Mouse (Mus musculus) heart, embryonic 11.5 days (tissue): Measurements from ENCODE around the gene Fam117b. TPM values are rescaled to one million over a fixed set of nuclear protein-coding genes. Genes with fewer than 3 reads are reported as not detected.
A peak's percentile ranks its signal among the peaks of the same experiment; 100 is the strongest.

Source experiments
- ATAC-seq: fragments of 200-750 bp; cut with Nextera tagmentation; replicated peaks from 2 replicates; pipeline ENCODE4 v1.8.0; 2017; ENCODE audit warnings: moderate library complexity; ENCODE audit not compliant: insufficient number of reproducible peaks, low FRiP score, low TSS enrichment
- H3K27ac ChIP-seq: fragments of 300-500 bp; sonication (generic); 2 replicates; pipeline ENCODE4 v1.5.1; 2014; ENCODE audit warnings: mild to moderate bottlenecking, low read depth, low read length
- H3K27me3 ChIP-seq: fragments of 300-500 bp; sonication (generic); 2 replicates; pipeline ENCODE4 v1.6.1; 2014; ENCODE audit warnings: mild to moderate bottlenecking, low read length, mixed read lengths; ENCODE audit not compliant: control insufficient read depth, insufficient read depth
- H3K36me3 ChIP-seq: fragments of 300-500 bp; sonication (generic); 2 replicates; pipeline ENCODE4 v1.6.1; 2014; ENCODE audit warnings: mild to moderate bottlenecking, low read length, moderate library complexity, mixed read lengths; ENCODE audit not compliant: control insufficient read depth, insufficient read depth
- H3K4me1 ChIP-seq: fragments of 300-500 bp; sonication (generic); 2 replicates; pipeline ENCODE4 v1.6.1; 2014; ENCODE audit warnings: low read length; ENCODE audit not compliant: control insufficient read depth, insufficient read depth
- H3K4me2 ChIP-seq: fragments of 300-500 bp; sonication (generic); 2 replicates; pipeline ENCODE4 v1.6.1; 2014; ENCODE audit warnings: mild to moderate bottlenecking, moderate library complexity
- H3K4me3 ChIP-seq: fragments of 300-500 bp; sonication (generic); 2 replicates; pipeline ENCODE4 v1.5.1; 2014; ENCODE audit warnings: low read depth, low read length
- H3K9ac ChIP-seq: fragments of 300-500 bp; sonication (generic); 2 replicates; pipeline ENCODE4 v1.6.1; 2014; ENCODE audit warnings: mild to moderate bottlenecking, low read depth, low read length, moderate library complexity
- H3K9me3 ChIP-seq: fragments of 300-500 bp; sonication (generic); replicated peaks from 2 replicates; pipeline ENCODE4 v1.6.1; 2016; ENCODE audit warnings: low read length; ENCODE audit not compliant: control insufficient read depth
- WGBS: fragments of 180-500 bp; shearing (Covaris S2); extraction: QIAGEN DNeasy Blood & Tissue Kit; methylation state at CpG from one replicate; pipeline ENCODE4 v1.1.7; 2014; ENCODE audit not compliant: insufficient replicate concordance; 5-methylcytosine and 5-hydroxymethylcytosine counted together
- polyA plus RNA-seq: library from polyadenylated mRNA; unstranded; fragments of >200 nt; fragmentation: Nextera tagmentation; extraction: Ambion mirVana; gene quantifications from 2 replicates; pipeline ENCODE4 v1.2.1, GENCODE M21; 2014

The Fam117b gene
- polyA plus RNA-seq, 1 experiment from 2014 or later, result 5.9 TPM

GRCm38 (mm10) chr1:59905916-59906315 lies 6.9 kb upstream of the Fam117b start:
- H3K4me1 ChIP-seq, result peaks cover 3% of the 10 kb centered on the region; the same call in 1 of the 2 replicates
- no peak for ATAC-seq
- WGBS, result 66% methylated on average over 2 of the region's 2 CpGs
- no peaks in the 10 kb centered on the region for H3K9me3 ChIP-seq
- H3K9ac ChIP-seq, result no peak overlapping the region
- no peaks in the 10 kb centered on the region for H3K36me3 ChIP-seq
- H3K4me3 ChIP-seq, result no peak overlapping the region
- no peaks in the 10 kb centered on the region for H3K27me3 ChIP-seq
- no peak overlapping the region for H3K27ac ChIP-seq
- no peak overlapping the region for H3K4me2 ChIP-seq

GRCm38 (mm10) chr1:59906819-59907521 lies 5.8 kb upstream of the Fam117b start:
- ATAC-seq, result no peak
- Histone ChIP-seq H3K9ac (no peak overlapping the region), H3K4me2 (no peak overlapping the region), H3K4me1 (no peaks in the 10 kb centered on the region), H3K4me3 (no peak overlapping the region), H3K27ac (no peak overlapping the region), H3K27me3 (no peaks in the 10 kb centered on the region), H3K36me3 (no peaks in the 10 kb centered on the region), H3K9me3 (no peaks in the 10 kb centered on the region)
- 87% methylated on average over 13 of the region's 13 CpGs for WGBS

GRCm38 (mm10) chr1:59907700-59908099 lies 5.1 kb upstream of the Fam117b start:
- Histone ChIP-seq H3K9me3 (no peaks in the 10 kb centered on the region), H3K36me3 (no peaks in the 10 kb centered on the region), H3K9ac (no peak overlapping the region), H3K4me1 (no peaks in the 10 kb centered on the region), H3K27ac (no peak overlapping the region), H3K4me2 (no peak overlapping the region), H3K27me3 (no peaks in the 10 kb centered on the region), H3K4me3 (no peak overlapping the region)
- WGBS, result 21% methylated on average over 2 of the region's 2 CpGs
- ATAC-seq, result no peak

GRCm38 (mm10) chr1:59910941-59911340 lies 1.9 kb upstream of the Fam117b start:
- WGBS, result 80% methylated on average over 1 of the region's 1 CpGs
- H3K27me3 ChIP-seq, result no peaks in the 10 kb centered on the region

GRCm38 (mm10) chr1:59913195-59913868 lies 526 bp downstream of the Fam117b start:
- peak overlapping the region; percentile 94 for H3K27ac ChIP-seq
- ATAC-seq, result peak; percentile 60
- H3K9ac ChIP-seq, result peak overlapping the region; percentile 93
- peak overlapping the region; percentile 97 for H3K4me3 ChIP-seq
- H3K4me2 ChIP-seq, result peak overlapping the region; percentile 85
- no peaks in the 10 kb centered on the region for H3K9me3 ChIP-seq
- H3K27me3 ChIP-seq, result no peaks in the 10 kb centered on the region
- under 1% methylated on average over 84 of the region's 98 CpGs for WGBS
- peaks cover 11% of the 10 kb centered on the region for H3K4me1 ChIP-seq
- no peaks in the 10 kb centered on the region for H3K36me3 ChIP-seq

More at GRCm38 (mm10) chr1:59910941-59911340, 1.9 kb upstream of the Fam117b start:
- Histone ChIP-seq H3K36me3 (no peaks in the 10 kb centered on the region), H3K4me1 (peaks cover 11% of the 10 kb centered on the region), H3K9ac (no peak overlapping the region), H3K9me3 (no peaks in the 10 kb centered on the region), H3K4me3 (no peak overlapping the region), H3K4me2 (no peak overlapping the region), H3K27ac (no peak overlapping the region)
- ATAC-seq, result no peak

GRCm38 (mm10) chr1:59913869-59914225 lies 1.0 kb downstream of the Fam117b start:
- H3K4me3 ChIP-seq, result peak overlapping the region; percentile 97
- peaks cover 11% of the 10 kb centered on the region for H3K4me1 ChIP-seq
- H3K36me3 ChIP-seq, result no peaks in the 10 kb centered on the region
- H3K9me3 ChIP-seq, result no peaks in the 10 kb centered on the region
- no peak for ATAC-seq
- H3K4me2 ChIP-seq, result peak overlapping the region; percentile 85
- 5% methylated on average over 12 of the region's 12 CpGs for WGBS
- H3K9ac ChIP-seq, result peak overlapping the region; percentile 93
- no peaks in the 10 kb centered on the region for H3K27me3 ChIP-seq
- no peak overlapping the region for H3K27ac ChIP-seq

GRCm38 (mm10) chr1:59914799-59915198 lies 2.0 kb downstream of the Fam117b start:
- Histone ChIP-seq H3K4me2 (peak overlapping the region; percentile 85), H3K4me3 (no peak overlapping the region), H3K36me3 (no peaks in the 10 kb centered on the region), H3K27me3 (no peaks in the 10 kb centered on the region), H3K9me3 (no peaks in the 10 kb centered on the region), H3K9ac (no peak overlapping the region), H3K27ac (no peak overlapping the region), H3K4me1 (peaks cover 11% of the 10 kb centered on the region)
- 57% methylated on average over 3 of the region's 3 CpGs for WGBS
- no peak for ATAC-seq

- no peaks in the 10 kb centered on the region for H3K9me3 ChIP-seq
- ATAC-seq, result no peak
- H3K27ac ChIP-seq, result no peak overlapping the region
- H3K9ac ChIP-seq, result no peak overlapping the region
- H3K4me1 ChIP-seq, result peaks cover 11% of the 10 kb centered on the region
- no peaks in the 10 kb centered on the region for H3K36me3 ChIP-seq
- H3K4me3 ChIP-seq, result no peak overlapping the region
- 79% methylated on average over 10 of the region's 10 CpGs for WGBS
- no peak overlapping the region for H3K4me2 ChIP-seq
- H3K27me3 ChIP-seq, result no peaks in the 10 kb centered on the region
These were observed 3.2 kb downstream of the Fam117b start for GRCm38 (mm10) chr1:59915843-59916610.
